Mouse (Mus musculus): ENCODE data around the gene Rer1. TPM values are rescaled to one million over a fixed set of nuclear protein-coding genes. Genes with fewer than 3 reads are reported as not detected.

Rer1 gene
- polyA plus RNA-seq, 1 experiment from 2014 or later = 139 TPM

DNA sequence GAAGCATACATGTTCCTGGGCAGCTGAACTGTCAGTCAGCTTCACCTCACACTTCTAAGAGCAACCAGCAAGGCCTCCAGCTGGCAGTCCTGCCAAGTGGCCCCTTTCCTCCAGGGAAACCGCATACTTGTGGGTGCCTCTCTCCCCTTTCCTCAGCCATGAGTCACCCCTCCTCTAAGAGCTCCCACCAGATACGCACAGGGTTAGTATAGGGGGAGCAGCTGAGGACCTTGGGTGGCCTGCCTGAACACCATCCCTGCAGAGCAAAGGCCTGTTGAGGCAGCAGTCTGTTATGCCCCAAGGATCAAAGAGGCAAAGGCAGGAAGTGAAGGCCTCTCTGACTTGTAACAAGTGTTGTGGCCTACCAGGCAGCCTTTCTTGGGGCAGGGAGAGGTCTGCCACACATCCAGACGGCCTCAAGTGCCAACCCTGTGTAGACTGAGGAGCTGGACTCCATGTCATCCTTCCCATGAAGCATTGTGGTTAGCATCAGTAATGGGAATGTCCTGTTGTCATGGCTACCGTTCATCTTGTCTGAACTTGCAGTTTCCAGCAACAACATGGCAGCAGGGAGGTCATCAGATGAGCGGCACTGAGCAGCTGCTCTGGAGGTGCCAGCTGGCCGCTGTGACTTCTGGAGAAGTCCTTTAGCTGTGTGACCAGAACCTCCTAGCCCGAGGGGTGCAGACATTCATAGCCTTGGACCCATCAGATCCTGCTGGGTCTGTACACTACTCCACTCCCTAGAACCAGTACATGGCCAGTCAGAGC lies 40.6 kb upstream of the Rer1 start:
- Histone ChIP-seq H3K4me1 (ENCODE audit: control insufficient read depth, insufficient read depth, low read length) (peaks cover 18% of the 10 kb centered on the region), H3K9ac (replicated peaks; ENCODE audit: low read length) (no peak overlapping the region), H3K27me3 (ENCODE audit: control insufficient read depth, insufficient read depth, low read length) (no peaks in the 10 kb centered on the region), H3K4me2 (ENCODE audit: low read length) (no peak overlapping the region), H3K4me3 (replicated peaks; ENCODE audit: low read depth, low read length) (no peak overlapping the region), H3K36me3 (ENCODE audit: control insufficient read depth, insufficient read depth, low read length) (no peaks in the 10 kb centered on the region), H3K27ac (replicated peaks; ENCODE audit: low read depth, low read length) (no peak overlapping the region), H3K9me3 (ENCODE audit: control insufficient read depth, low read length) (no peaks in the 10 kb centered on the region)
- DNase-seq (peak; percentile 48), ATAC-seq (ENCODE audit: low FRiP score, low TSS enrichment) (no peak)
- WGBS = 57% methylated on average over 7 of the region's 7 CpGs

DNA sequence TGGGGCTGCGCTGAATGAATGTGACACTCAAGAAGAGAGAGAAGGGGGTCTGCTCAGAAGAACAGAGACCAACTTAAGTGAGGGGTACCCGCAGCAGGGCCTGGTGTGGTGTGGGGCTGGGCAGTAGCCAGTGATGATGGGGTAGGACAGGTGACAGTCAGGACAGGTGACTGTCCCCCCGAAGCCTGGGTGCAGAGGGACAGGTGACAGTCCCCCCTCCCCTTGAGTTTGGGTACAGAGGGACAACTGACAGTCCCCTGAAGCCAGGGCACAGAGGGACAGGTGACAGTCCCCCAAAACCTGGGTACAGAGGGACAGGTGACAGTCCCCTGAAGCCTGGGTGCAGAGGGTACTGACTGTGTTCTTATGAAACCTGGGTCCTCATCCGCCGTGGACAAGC lies 40.0 kb upstream of the Rer1 start:
- WGBS = 91% methylated on average over 5 of the region's 5 CpGs
- no peak overlapping the region for H3K9ac ChIP-seq (replicated peaks; ENCODE audit: low read length)
- H3K9me3 ChIP-seq (ENCODE audit: control insufficient read depth, low read length) = no peaks in the 10 kb centered on the region
- H3K4me1 ChIP-seq (ENCODE audit: control insufficient read depth, insufficient read depth, low read length) = peaks cover 19% of the 10 kb centered on the region
- H3K27ac ChIP-seq (replicated peaks; ENCODE audit: low read depth, low read length) = no peak overlapping the region
- DNase-seq = no peak
- ATAC-seq (ENCODE audit: low FRiP score, low TSS enrichment) = no peak
- H3K36me3 ChIP-seq (ENCODE audit: control insufficient read depth, insufficient read depth, low read length) = no peaks in the 10 kb centered on the region
- no peak overlapping the region for H3K4me2 ChIP-seq (ENCODE audit: low read length)
- H3K4me3 ChIP-seq (replicated peaks; ENCODE audit: low read depth, low read length) = no peak overlapping the region
- no peaks in the 10 kb centered on the region for H3K27me3 ChIP-seq (ENCODE audit: control insufficient read depth, insufficient read depth, low read length)

DNA sequence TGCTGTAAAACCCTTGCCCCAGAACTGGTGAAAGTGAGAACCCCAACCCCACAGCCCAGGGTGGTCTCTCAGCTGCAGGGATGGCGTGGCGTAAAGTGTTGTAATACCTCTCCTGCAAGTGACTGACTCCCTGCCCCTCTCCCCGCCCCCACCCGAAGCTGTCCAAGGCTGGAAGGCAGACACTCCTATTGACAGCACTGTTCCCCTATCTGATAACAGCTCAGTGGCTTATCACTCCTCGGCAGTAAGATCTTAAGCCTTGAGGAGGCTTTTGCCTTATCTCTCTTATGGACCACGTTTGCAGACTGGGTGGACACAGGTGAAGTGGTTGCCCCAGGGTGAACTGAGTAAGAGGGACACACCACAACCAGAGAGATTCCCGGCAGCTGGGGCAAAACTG lies 39.1 kb upstream of the Rer1 start:
- WGBS = 67% methylated on average over 7 of the region's 7 CpGs
- Histone ChIP-seq H3K4me3 (replicated peaks; ENCODE audit: low read depth, low read length) (no peak overlapping the region), H3K36me3 (ENCODE audit: control insufficient read depth, insufficient read depth, low read length) (no peaks in the 10 kb centered on the region), H3K9me3 (ENCODE audit: control insufficient read depth, low read length) (no peaks in the 10 kb centered on the region), H3K27me3 (ENCODE audit: control insufficient read depth, insufficient read depth, low read length) (no peaks in the 10 kb centered on the region), H3K27ac (replicated peaks; ENCODE audit: low read depth, low read length) (no peak overlapping the region), H3K4me2 (ENCODE audit: low read length) (no peak overlapping the region), H3K4me1 (ENCODE audit: control insufficient read depth, insufficient read depth, low read length) (peaks cover 19% of the 10 kb centered on the region), H3K9ac (replicated peaks; ENCODE audit: low read length) (no peak overlapping the region)
- DNase-seq (no peak), ATAC-seq (ENCODE audit: low FRiP score, low TSS enrichment) (no peak)

- DNase-seq (no peak), ATAC-seq (ENCODE audit: low FRiP score, low TSS enrichment) (no peak)
- peaks cover 19% of the 10 kb centered on the region for H3K4me1 ChIP-seq (ENCODE audit: control insufficient read depth, insufficient read depth, low read length)
Observed at GRCm38 (mm10) chr4:155123868-155124534, 37.8 kb upstream of the Rer1 start.

DNA sequence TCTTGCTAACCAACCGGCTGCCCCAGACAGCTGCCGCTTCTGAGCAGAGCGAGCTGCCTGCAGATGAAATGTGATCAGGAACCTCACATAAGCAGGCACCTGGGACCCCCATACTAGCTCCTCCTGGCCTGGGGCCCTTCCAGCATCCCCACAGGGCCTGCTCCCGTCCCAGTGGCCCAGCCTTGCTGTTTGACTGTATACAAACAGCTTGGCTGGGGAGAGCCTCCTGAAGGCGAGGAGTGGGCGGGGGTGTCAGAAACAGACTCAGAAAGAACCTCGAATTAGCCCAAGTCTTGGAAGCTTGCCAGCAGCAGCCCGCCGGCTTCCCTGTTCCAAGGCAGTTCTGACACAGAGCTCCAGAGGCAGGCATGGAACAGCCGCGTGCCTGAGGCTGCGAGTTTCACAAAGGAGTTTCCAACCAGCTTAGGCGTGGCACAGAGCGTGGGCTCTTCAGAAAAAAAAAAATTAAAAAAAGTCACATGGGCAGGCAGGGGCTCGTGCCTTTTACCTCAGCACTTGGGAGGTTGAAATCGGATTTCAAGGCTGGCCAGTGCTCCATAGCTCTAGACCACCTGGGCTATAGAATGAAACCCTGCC lies 36.4 kb upstream of the Rer1 start:
- Histone ChIP-seq H3K4me2 (ENCODE audit: low read length) (0 out of 2 replicates have a peak overlapping the region, but pooled peaks have one; percentile 4), H3K4me3 (replicated peaks; ENCODE audit: low read depth, low read length) (no peak overlapping the region), H3K4me1 (ENCODE audit: control insufficient read depth, insufficient read depth, low read length) (peaks cover 19% of the 10 kb centered on the region), H3K9me3 (ENCODE audit: control insufficient read depth, low read length) (no peaks in the 10 kb centered on the region), H3K9ac (replicated peaks; ENCODE audit: low read length) (no peak overlapping the region), H3K27me3 (ENCODE audit: control insufficient read depth, insufficient read depth, low read length) (no peaks in the 10 kb centered on the region), H3K27ac (replicated peaks; ENCODE audit: low read depth, low read length) (peak overlapping the region; percentile 58), H3K36me3 (ENCODE audit: control insufficient read depth, insufficient read depth, low read length) (no peaks in the 10 kb centered on the region)
- 14% methylated on average over 16 of the region's 16 CpGs for WGBS
- DNase-seq (peak; percentile 92), ATAC-seq (ENCODE audit: low FRiP score, low TSS enrichment) (peak; percentile 70; the same call in 1 of the 2 replicates)

More at GRCm38 (mm10) chr4:155123868-155124534, 37.8 kb upstream of the Rer1 start:
- no peak overlapping the region for H3K4me2 ChIP-seq (ENCODE audit: low read length)
- H3K4me3 ChIP-seq (replicated peaks; ENCODE audit: low read depth, low read length) = no peak overlapping the region
- WGBS = 74% methylated on average over 9 of the region's 9 CpGs
- H3K27ac ChIP-seq (replicated peaks; ENCODE audit: low read depth, low read length) = no peak overlapping the region
- no peaks in the 10 kb centered on the region for H3K36me3 ChIP-seq (ENCODE audit: control insufficient read depth, insufficient read depth, low read length)
- no peaks in the 10 kb centered on the region for H3K9me3 ChIP-seq (ENCODE audit: control insufficient read depth, low read length)
- H3K9ac ChIP-seq (replicated peaks; ENCODE audit: low read length) = no peak overlapping the region
- no peaks in the 10 kb centered on the region for H3K27me3 ChIP-seq (ENCODE audit: control insufficient read depth, insufficient read depth, low read length)

- H3K27me3 ChIP-seq (ENCODE audit: control insufficient read depth, insufficient read depth, low read length) = no peaks in the 10 kb centered on the region
- H3K36me3 ChIP-seq (ENCODE audit: control insufficient read depth, insufficient read depth, low read length) = no peaks in the 10 kb centered on the region
- ATAC-seq (ENCODE audit: low FRiP score, low TSS enrichment) (no peak), DNase-seq (no peak)
- no peak overlapping the region for H3K9ac ChIP-seq (replicated peaks; ENCODE audit: low read length)
- H3K4me1 ChIP-seq (ENCODE audit: control insufficient read depth, insufficient read depth, low read length) = peaks cover 16% of the 10 kb centered on the region
- H3K9me3 ChIP-seq (ENCODE audit: control insufficient read depth, low read length) = no peaks in the 10 kb centered on the region
- WGBS = 85% methylated on average over 6 of the region's 6 CpGs
- no peak overlapping the region for H3K4me2 ChIP-seq (ENCODE audit: low read length)
- H3K27ac ChIP-seq (replicated peaks; ENCODE audit: low read depth, low read length) = peak overlapping the region; percentile 58
- no peak overlapping the region for H3K4me3 ChIP-seq (replicated peaks; ENCODE audit: low read depth, low read length)
Observed at GRCm38 (mm10) chr4:155121915-155122443, 35.8 kb upstream of the Rer1 start.

DNA sequence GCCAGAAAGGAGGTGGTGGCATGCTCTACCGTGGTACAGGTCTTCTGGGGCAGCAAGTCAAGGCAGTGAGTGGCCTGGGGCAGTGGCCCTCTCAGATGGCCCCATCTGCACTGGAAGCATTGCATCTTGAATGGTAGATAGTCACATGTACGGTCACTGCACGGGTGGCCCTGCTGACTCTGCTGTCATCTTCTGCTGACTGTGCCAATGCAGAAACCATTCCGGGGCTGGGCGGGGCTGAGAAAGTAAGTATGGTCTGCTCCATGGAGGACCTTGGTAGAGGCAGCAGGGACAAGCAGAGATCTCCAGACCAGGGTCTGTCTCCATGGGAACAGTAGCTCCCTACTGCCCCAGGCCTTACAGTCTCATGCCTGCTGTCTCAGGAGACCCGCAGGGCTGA lies 35.0 kb upstream of the Rer1 start:
- no peak for DNase-seq
- no peak overlapping the region for H3K4me3 ChIP-seq (replicated peaks; ENCODE audit: low read depth, low read length)
- H3K9ac ChIP-seq (replicated peaks; ENCODE audit: low read length) = no peak overlapping the region
- H3K36me3 ChIP-seq (ENCODE audit: control insufficient read depth, insufficient read depth, low read length) = no peaks in the 10 kb centered on the region
- no peaks in the 10 kb centered on the region for H3K27me3 ChIP-seq (ENCODE audit: control insufficient read depth, insufficient read depth, low read length)
- H3K9me3 ChIP-seq (ENCODE audit: control insufficient read depth, low read length) = no peaks in the 10 kb centered on the region
- no peak for ATAC-seq (ENCODE audit: low FRiP score, low TSS enrichment)
- H3K27ac ChIP-seq (replicated peaks; ENCODE audit: low read depth, low read length) = no peak overlapping the region
- WGBS = 89% methylated on average over 6 of the region's 6 CpGs
- H3K4me2 ChIP-seq (ENCODE audit: low read length) = no peak overlapping the region
- peaks cover 13% of the 10 kb centered on the region for H3K4me1 ChIP-seq (ENCODE audit: control insufficient read depth, insufficient read depth, low read length)

DNA sequence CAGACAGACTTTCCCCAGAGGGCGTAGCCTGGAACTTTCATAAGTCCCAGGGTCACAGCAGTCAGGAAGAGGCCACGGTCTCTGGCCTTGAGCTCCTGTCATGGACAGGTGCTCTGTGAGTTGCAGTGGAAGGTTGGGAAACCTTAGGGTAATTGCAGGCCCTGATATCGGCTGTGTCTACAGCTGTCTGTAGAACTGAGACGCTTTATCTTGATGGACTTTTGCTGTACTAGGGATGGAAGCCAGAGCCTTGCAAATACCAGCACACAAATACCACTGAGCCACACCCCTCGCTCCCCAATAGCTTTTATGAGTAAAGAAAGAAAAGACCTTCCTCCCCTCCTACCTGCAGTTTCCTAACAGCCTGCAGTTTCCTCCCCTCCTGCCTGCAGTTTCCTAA lies 34.4 kb upstream of the Rer1 start:
- DNase-seq (no peak), ATAC-seq (ENCODE audit: low FRiP score, low TSS enrichment) (no peak)
- no peak overlapping the region for H3K4me3 ChIP-seq (replicated peaks; ENCODE audit: low read depth, low read length)
- peaks cover 13% of the 10 kb centered on the region for H3K4me1 ChIP-seq (ENCODE audit: control insufficient read depth, insufficient read depth, low read length)
- no peak overlapping the region for H3K4me2 ChIP-seq (ENCODE audit: low read length)
- WGBS = 84% methylated on average over 5 of the region's 5 CpGs
- no peaks in the 10 kb centered on the region for H3K36me3 ChIP-seq (ENCODE audit: control insufficient read depth, insufficient read depth, low read length)
- no peak overlapping the region for H3K27ac ChIP-seq (replicated peaks; ENCODE audit: low read depth, low read length)
- no peaks in the 10 kb centered on the region for H3K9me3 ChIP-seq (ENCODE audit: control insufficient read depth, low read length)
- H3K9ac ChIP-seq (replicated peaks; ENCODE audit: low read length) = no peak overlapping the region
- no peaks in the 10 kb centered on the region for H3K27me3 ChIP-seq (ENCODE audit: control insufficient read depth, insufficient read depth, low read length)

All from midbrain, embryonic 14.5 days (tissue).